Mouse (Mus musculus): ENCODE results near the gene Sept8.
"Not testable (repeated sequence)": the region's sequence is repeated elsewhere in the genome, so short reads cannot be mapped to it uniquely, and the experiment has no call there.

Sept8 gene

DNA sequence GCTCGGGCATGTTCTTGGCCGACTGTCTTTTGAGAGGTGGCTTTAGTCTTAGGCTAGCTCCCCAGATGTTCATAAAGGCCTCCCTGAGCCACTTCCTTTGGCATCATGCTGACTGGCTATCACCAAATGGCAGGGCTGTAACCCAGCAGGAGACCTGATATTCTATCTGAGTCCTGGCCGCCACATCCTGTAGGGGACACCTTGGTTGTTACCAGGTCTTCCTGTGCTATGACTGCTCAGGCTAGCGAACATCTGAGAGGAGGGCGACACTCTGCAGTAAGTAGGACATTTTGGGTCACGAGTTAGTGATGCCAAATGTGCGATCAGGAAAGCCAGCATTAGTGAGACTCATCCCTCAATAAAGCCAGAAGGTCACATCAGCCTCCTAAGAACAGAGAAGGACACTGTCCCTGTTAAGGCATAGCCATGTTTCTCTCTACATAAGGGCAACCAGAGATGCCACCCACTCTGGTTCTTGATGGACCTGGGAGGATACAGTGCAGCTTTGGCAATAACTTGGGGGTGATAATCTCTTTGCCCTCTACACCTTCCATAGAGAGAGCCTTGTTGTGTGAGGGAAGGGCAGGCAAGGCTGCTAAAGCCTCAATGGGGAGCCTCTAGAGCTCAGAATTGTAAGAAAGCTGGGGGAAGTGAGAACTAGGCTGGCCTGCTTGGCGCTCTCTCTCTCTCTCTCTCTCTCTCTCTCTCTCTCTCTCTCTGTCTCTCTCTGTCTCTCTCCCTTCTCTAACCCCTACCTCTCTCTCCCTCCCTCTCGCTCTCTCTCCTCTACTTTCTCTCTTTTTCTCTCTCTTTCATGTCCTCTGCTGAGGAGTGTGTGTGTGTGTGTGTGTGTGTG, 9.6 kb downstream of the Sept8 start:
- peak in 1 of 2 experiments; percentile 48 for DNase-seq

DNA sequence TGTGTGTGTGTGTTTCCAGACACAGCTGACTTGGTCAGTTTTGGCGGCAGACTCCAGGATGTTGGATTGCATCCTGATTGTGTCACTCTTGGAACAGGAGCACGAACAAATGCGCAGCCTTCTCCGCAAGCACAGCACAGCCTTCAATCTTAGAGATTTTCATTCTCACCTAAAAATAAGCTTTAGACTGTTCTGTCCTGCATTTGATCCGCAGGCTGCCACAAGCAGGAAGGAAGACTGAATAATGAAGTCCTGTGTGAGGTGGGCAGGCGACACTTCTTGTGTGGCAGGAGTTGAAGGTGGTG, 10.1 kb downstream of the Sept8 start:
- peak; percentile 83 to 88 for DNase-seq

GRCm38 (mm10) chr11:53530001-53530400, 10.9 kb downstream of the Sept8 start:
- peak in 1 of 2 experiments; percentile 48 for DNase-seq

- peak in 1 of 2 experiments; percentile 19 for DNase-seq
These were observed 12.6 kb downstream of the Sept8 start for GRCm38 (mm10) chr11:53531578-53532230.

- DNase-seq: no peak
These were observed 13.2 kb downstream of the Sept8 start for GRCm38 (mm10) chr11:53532231-53532620.

- peak; percentile 67 for DNase-seq
These were observed 20.0 kb downstream of the Sept8 start for GRCm38 (mm10) chr11:53539002-53539491.

DNA sequence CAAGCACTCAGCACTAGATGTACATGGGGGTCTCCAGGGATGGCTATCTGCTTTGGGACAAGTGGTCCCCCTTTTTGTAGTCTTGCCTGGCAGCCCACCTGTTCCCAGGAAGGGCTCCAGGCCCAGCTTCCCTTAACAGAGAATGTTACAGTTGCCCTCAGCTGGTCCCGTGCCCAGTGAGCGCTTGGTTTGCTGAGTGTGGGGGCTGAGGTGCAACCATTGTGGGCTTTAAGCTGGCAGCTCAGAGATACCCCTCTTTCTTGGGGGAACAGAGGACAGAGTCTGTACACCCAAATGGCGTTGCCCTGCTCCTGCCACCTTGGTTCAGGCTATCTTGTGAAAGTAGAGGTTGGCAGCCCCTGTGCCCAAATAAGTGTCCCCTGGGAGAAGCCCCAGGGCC, 21.3 kb downstream of the Sept8 start:
- peak in 1 of 2 experiments; percentile 8 for DNase-seq

- peak; percentile 55 to 58 for DNase-seq
These were observed 22.2 kb downstream of the Sept8 start for GRCm38 (mm10) chr11:53541222-53541621.

DNA sequence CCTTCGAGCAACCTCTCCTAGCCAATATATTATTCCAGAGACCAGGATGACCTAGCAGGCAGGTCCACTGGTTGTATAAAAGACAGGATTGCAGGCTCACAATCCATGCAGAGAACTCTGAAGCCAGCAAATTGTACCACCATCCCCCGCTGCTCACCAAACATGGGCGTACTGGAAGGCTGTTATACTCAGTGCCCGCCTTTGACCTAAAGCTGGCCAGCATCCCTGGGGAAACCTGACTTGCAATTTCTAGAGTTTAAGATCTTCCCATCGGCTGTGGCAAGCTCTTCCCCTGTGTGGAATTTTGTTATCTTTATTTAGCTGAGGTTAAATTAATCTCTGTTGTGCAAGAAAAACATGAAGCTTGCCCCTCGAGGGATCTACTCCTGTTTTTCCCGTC, 24.0 kb downstream of the Sept8 start:
- DNase-seq: no peak

GRCm38 (mm10) chr11:53546271-53546670, 27.2 kb downstream of the Sept8 start:
- DNase-seq: peak; percentile 60 to 63

DNA sequence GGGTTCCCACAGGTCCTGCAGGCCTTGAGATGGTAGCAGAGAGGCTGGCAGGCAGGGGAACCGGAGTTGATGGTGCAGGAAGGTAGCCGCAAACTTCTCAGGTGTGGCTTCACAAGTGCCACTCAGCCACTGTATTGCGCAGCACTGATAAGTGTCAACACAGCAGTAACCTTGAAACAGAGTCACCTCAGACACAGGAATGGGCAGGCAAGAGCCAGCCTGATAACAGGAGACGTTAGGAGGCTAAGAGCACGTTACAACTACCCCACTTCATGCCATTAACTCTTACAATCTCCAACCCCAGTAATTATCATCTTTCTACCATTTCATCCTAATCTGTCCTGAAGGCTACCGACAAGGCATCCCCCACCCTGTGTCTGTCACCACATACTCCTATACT, 28.5 kb downstream of the Sept8 start:
- DNase-seq: no peak

DNA sequence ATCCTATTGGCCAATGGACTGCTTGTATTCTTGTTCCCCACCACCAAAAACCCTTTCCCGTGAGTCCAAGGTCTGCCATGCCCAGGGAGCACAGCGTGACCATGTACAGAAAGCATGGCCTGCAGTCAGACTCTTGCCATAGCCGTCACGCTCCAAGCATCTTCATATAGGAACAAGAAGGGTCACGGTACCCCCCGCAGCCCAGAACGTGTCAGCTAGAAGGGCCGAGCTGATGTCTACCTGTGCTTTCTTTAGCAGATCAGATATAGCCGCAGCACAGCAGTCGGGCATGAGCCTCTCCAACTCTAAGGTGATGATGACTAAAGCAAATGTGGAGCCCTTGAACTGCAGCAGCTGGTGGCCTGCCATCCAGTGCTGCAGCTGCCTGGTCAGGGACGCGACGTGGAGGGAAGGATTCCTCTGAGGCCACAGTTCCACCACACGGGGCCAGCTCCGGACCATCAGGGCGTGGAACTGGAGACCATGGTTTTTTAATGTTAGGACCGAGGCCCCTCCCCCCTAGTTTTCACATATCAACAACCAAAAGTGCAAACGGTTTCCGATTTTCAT, 29.1 kb downstream of the Sept8 start:
- no peak for DNase-seq

DNA sequence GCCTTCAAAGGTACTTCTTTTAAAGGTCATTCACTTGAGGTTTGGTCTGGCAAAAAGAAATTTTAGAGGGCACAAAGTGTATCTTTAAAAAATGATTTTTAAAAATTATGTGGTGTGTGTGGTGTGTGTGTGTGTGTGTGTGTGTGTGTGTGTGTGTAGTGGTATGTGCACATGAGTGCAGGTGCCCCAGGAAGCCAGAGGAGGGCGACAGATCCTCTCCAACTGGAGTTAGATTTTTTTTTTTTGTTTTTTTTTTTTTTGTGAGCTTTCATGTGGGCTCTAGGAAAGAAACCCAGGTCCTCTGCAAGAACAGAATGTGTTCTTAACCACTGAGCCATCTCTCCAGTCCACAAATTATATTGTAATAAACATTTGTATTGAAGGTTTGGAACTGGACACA, 31.7 kb downstream of the Sept8 start:
- no peak for DNase-seq

DNA sequence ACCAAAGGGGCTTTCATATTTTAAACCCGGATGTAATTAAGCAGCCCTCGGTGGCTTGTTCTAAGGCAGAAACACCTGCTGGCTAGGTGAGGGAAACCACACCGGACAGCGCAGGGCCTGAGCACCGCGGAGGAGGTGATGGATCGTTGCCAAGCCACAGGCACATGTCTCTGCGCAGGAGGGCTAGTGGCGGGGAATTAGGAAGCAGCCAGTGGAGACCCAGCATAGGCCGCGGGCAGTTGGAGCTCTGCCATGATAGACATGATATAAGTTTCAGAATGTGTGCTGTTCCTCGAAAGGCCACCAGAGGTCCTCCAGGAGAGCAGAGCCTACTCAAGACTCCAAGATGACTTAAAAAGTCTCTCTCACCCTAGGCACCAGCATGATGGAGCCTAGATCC, 32.7 kb downstream of the Sept8 start:
- peak; percentile 75 to 77 for DNase-seq

DNA sequence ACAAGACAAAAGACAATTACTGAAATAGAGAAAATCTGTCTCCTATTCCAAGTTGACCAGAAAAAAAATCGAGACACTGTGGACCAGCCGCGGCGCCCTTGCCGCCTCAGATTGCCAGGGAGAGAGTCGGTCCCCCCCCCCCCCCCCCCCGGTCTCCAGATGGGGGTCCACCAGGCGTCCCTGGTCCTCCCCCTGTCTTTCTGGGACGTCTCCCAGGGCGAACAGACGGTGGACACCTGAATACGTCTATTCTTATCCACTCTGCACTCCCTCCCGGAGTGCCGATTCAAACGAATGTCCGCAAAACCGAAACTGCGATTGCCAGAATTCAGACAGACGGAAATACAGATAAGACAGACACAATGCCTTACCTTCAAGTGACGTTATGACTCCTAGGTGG, 37.5 kb downstream of the Sept8 start:
- not testable (repeated sequence) for DNase-seq

GRCm38 (mm10) chr11:53557992-53558391, 38.9 kb downstream of the Sept8 start:
- not testable (repeated sequence) for DNase-seq

DNA sequence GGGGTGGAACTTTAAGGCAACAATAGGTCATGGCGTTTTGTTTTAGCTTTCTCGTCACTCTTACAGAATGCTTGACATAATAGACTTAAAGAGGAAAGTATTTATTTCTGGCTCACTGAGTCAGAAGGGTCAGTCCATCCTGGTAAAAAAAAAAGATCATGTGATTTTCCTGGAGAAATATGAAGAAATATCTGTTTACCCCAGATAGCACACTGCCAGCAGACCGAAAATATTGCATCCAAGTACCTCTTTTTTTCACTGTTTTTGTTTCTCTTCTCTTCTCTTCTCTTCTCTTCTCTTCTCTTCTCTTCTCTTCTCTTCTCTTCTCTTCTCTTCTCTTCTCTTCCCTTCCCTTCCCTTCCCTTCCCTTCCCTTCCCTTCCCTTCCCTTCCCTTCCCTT, 40.9 kb downstream of the Sept8 start:
- not testable (repeated sequence) for DNase-seq

DNA sequence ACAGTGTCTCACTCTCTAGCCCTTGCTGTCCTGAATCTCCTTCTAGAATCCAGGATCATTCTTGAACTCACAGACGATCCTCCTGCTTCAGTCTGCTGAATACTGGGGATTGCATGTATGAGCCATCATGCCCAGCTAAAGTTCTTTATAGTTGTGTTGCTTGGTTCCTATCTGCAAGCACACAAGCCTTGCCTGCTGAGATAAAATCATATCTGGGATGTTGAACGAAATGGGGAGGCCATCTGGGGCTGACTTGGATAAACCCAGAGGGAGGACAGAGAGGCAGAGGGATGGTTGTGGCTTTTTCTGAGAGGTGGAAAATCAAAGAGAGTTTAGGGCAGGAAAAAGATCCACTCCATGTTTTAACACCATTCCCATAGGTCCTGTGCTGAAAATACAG, 42.9 kb downstream of the Sept8 start:
- no peak for DNase-seq

- DNase-seq: no peak
These were observed 47.6 kb downstream of the Sept8 start for GRCm38 (mm10) chr11:53566646-53567045.

GRCm38 (mm10) chr11:53567224-53568014, 48.4 kb downstream of the Sept8 start, which contains the start of gene Kif3a:
TSS of gene Kif3a (plus strand) at chr11:53567379.
- DNase-seq: peak; percentile 95 to 98

GRCm38 (mm10) chr11:53580562-53580961, 61.5 kb downstream of the Sept8 start:
- DNase-seq: no peak

DNA sequence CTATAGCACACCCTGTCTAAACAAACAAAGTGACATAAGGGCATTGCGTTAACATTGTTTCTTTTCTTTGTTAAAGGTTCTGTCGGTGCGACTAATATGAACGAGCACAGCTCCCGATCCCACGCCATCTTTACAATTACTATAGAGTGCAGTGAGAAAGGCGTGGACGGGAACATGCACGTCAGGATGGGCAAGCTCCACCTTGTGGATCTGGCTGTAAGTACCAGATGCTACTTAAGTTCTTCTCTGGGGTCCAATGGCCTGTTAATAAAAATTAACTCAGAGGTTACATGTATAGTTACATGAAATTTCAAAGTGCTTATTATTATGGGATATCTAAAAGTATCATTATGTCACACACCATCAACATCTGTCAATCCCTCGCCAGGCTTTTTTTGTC, 64.1 kb downstream of the Sept8 start:
- DNase-seq: no peak

- peak in 1 of 2 experiments; percentile 31 for DNase-seq
These were observed 65.8 kb downstream of the Sept8 start for GRCm38 (mm10) chr11:53584849-53585248.

Measured in cerebellum, adult 18-20 months (tissue).